Mouse (Mus musculus): ENCODE data around the gene Ssc4d. TPM values are rescaled to one million over a fixed set of nuclear protein-coding genes. Genes with fewer than 3 reads are reported as not detected.
A peak's percentile ranks its signal among the peaks of the same experiment; 100 is the strongest.

The Ssc4d gene
- polyA plus RNA-seq, 1 experiment from 2014 or later: 1.4 TPM

- Histone ChIP-seq H3K9ac (replicated peaks; ENCODE audit: low read length) (no peak overlapping the region), H3K36me3 (ENCODE audit: control insufficient read depth, insufficient read depth, low read length) (no peaks in the 10 kb centered on the region), H3K9me3 (ENCODE audit: control insufficient read depth, low read length) (no peaks in the 10 kb centered on the region), H3K4me1 (ENCODE audit: control insufficient read depth, insufficient read depth, low read length) (peaks cover under 1% of the 10 kb centered on the region; the same call in 1 of the 2 replicates), H3K27ac (replicated peaks; ENCODE audit: low read depth, low read length) (no peak overlapping the region), H3K27me3 (ENCODE audit: control insufficient read depth, insufficient read depth, low read length) (no peaks in the 10 kb centered on the region), H3K4me3 (replicated peaks; ENCODE audit: low read depth, low read length) (no peak overlapping the region), H3K4me2 (ENCODE audit: low read length) (no peak overlapping the region)
- 56% methylated on average over 5 of the region's 5 CpGs for WGBS
- ATAC-seq (ENCODE audit: low FRiP score, low TSS enrichment) (no peak), DNase-seq (no peak)
Measured at GRCm38 (mm10) chr5:135940587-135940986, 33.7 kb downstream of the Ssc4d start.

GRCm38 (mm10) chr5:135935641-135936190, 38.6 kb downstream of the Ssc4d start:
- H3K9me3 ChIP-seq (ENCODE audit: control insufficient read depth, low read length): no peaks in the 10 kb centered on the region
- peaks cover 24% of the 10 kb centered on the region for H3K4me1 ChIP-seq (ENCODE audit: control insufficient read depth, insufficient read depth, low read length)
- H3K9ac ChIP-seq (replicated peaks; ENCODE audit: low read length): no peak overlapping the region
- WGBS: 85% methylated on average over 6 of the region's 6 CpGs
- H3K36me3 ChIP-seq (ENCODE audit: control insufficient read depth, insufficient read depth, low read length): peaks cover 17% of the 10 kb centered on the region
- H3K4me3 ChIP-seq (replicated peaks; ENCODE audit: low read depth, low read length): no peak overlapping the region
- ATAC-seq (ENCODE audit: low FRiP score, low TSS enrichment) (no peak), DNase-seq (no peak)
- peak overlapping the region; percentile 97 for H3K27ac ChIP-seq (replicated peaks; ENCODE audit: low read depth, low read length)
- H3K4me2 ChIP-seq (ENCODE audit: low read length): no peak overlapping the region
- H3K27me3 ChIP-seq (ENCODE audit: control insufficient read depth, insufficient read depth, low read length): no peaks in the 10 kb centered on the region

- peak overlapping the region; percentile 75 for H3K4me2 ChIP-seq (ENCODE audit: low read length)
- H3K9me3 ChIP-seq (ENCODE audit: control insufficient read depth, low read length): no peaks in the 10 kb centered on the region
- H3K27me3 ChIP-seq (ENCODE audit: control insufficient read depth, insufficient read depth, low read length): no peaks in the 10 kb centered on the region
- 56% methylated on average over 7 of the region's 7 CpGs for WGBS
- DNase-seq (no peak), ATAC-seq (ENCODE audit: low FRiP score, low TSS enrichment) (no peak; the same call in 1 of the 2 replicates)
- peak overlapping the region; percentile 97 for H3K27ac ChIP-seq (replicated peaks; ENCODE audit: low read depth, low read length)
- H3K4me3 ChIP-seq (replicated peaks; ENCODE audit: low read depth, low read length): peak overlapping the region; percentile 86
- peaks cover 25% of the 10 kb centered on the region for H3K4me1 ChIP-seq (ENCODE audit: control insufficient read depth, insufficient read depth, low read length)
- H3K9ac ChIP-seq (replicated peaks; ENCODE audit: low read length): peak overlapping the region; percentile 95
- H3K36me3 ChIP-seq (ENCODE audit: control insufficient read depth, insufficient read depth, low read length): peaks cover 23% of the 10 kb centered on the region
Measured at GRCm38 (mm10) chr5:135935176-135935523, 39.2 kb downstream of the Ssc4d start.

- peak within 1 kb of the TSS; percentile 95 for H3K9ac ChIP-seq (replicated peaks; ENCODE audit: low read length)
- DNase-seq (peak; percentile 98), ATAC-seq (ENCODE audit: low FRiP score, low TSS enrichment) (peak; percentile 94)
- no peaks in the 10 kb centered on the region for H3K9me3 ChIP-seq (ENCODE audit: control insufficient read depth, low read length)
- peak within 1 kb of the TSS; percentile 97 for H3K27ac ChIP-seq (replicated peaks; ENCODE audit: low read depth, low read length)
- H3K4me1 ChIP-seq (ENCODE audit: control insufficient read depth, insufficient read depth, low read length): peaks cover 25% of the 10 kb centered on the region
- peaks cover 28% of the 10 kb centered on the region for H3K36me3 ChIP-seq (ENCODE audit: control insufficient read depth, insufficient read depth, low read length)
- H3K4me2 ChIP-seq (ENCODE audit: low read length): peak within 1 kb of the TSS; percentile 75
- H3K4me3 ChIP-seq (replicated peaks; ENCODE audit: low read depth, low read length): peak within 1 kb of the TSS; percentile 86
- H3K27me3 ChIP-seq (ENCODE audit: control insufficient read depth, insufficient read depth, low read length): no peaks in the 10 kb centered on the region
- WGBS: under 1% methylated on average over 48 of the region's 48 CpGs
Measured at GRCm38 (mm10) chr5:135934481-135935175, 39.7 kb downstream of the Ssc4d start, which contains the start of gene Ywhag. Ywhag (minus strand) TSS chr5:135934616.

- DNase-seq: peak; percentile 84
- Histone ChIP-seq H3K27ac (replicated peaks; ENCODE audit: low read depth, low read length) (peak overlapping the region; percentile 97), H3K9me3 (ENCODE audit: control insufficient read depth, low read length) (no peaks in the 10 kb centered on the region), H3K4me3 (replicated peaks; ENCODE audit: low read depth, low read length) (peak overlapping the region; percentile 86), H3K27me3 (ENCODE audit: control insufficient read depth, insufficient read depth, low read length) (no peaks in the 10 kb centered on the region), H3K4me2 (ENCODE audit: low read length) (peak overlapping the region; percentile 75), H3K4me1 (ENCODE audit: control insufficient read depth, insufficient read depth, low read length) (peaks cover 25% of the 10 kb centered on the region), H3K36me3 (ENCODE audit: control insufficient read depth, insufficient read depth, low read length) (peaks cover 34% of the 10 kb centered on the region), H3K9ac (replicated peaks; ENCODE audit: low read length) (peak overlapping the region; percentile 95)
- ATAC-seq (ENCODE audit: low FRiP score, low TSS enrichment): peak; percentile 80
- under 1% methylated on average over 35 of the region's 35 CpGs for WGBS
Measured at GRCm38 (mm10) chr5:135933900-135934441, 40.4 kb downstream of the Ssc4d start.

GRCm38 (mm10) chr5:135933222-135933899, 41.0 kb downstream of the Ssc4d start:
- H3K9me3 ChIP-seq (ENCODE audit: control insufficient read depth, low read length): no peaks in the 10 kb centered on the region
- peak overlapping the region; percentile 95 for H3K9ac ChIP-seq (replicated peaks; ENCODE audit: low read length)
- peak overlapping the region; percentile 75 for H3K4me2 ChIP-seq (ENCODE audit: low read length)
- ATAC-seq (ENCODE audit: low FRiP score, low TSS enrichment): no peak
- peaks cover 25% of the 10 kb centered on the region for H3K4me1 ChIP-seq (ENCODE audit: control insufficient read depth, insufficient read depth, low read length)
- DNase-seq: peak; percentile 67
- H3K36me3 ChIP-seq (ENCODE audit: control insufficient read depth, insufficient read depth, low read length): peaks cover 36% of the 10 kb centered on the region
- no peaks in the 10 kb centered on the region for H3K27me3 ChIP-seq (ENCODE audit: control insufficient read depth, insufficient read depth, low read length)
- 11% methylated on average over 12 of the region's 12 CpGs for WGBS
- peak overlapping the region; percentile 86 for H3K4me3 ChIP-seq (replicated peaks; ENCODE audit: low read depth, low read length)
- H3K27ac ChIP-seq (replicated peaks; ENCODE audit: low read depth, low read length): peak overlapping the region; percentile 97

- Histone ChIP-seq H3K36me3 (ENCODE audit: control insufficient read depth, insufficient read depth, low read length) (peaks cover 43% of the 10 kb centered on the region), H3K27ac (replicated peaks; ENCODE audit: low read depth, low read length) (no peak overlapping the region), H3K4me2 (ENCODE audit: low read length) (peak overlapping the region; percentile 75), H3K9ac (replicated peaks; ENCODE audit: low read length) (peak overlapping the region; percentile 95), H3K27me3 (ENCODE audit: control insufficient read depth, insufficient read depth, low read length) (no peaks in the 10 kb centered on the region), H3K9me3 (ENCODE audit: control insufficient read depth, low read length) (no peaks in the 10 kb centered on the region), H3K4me3 (replicated peaks; ENCODE audit: low read depth, low read length) (peak overlapping the region; percentile 86), H3K4me1 (ENCODE audit: control insufficient read depth, insufficient read depth, low read length) (peaks cover 25% of the 10 kb centered on the region)
- 52% methylated on average over 2 of the region's 2 CpGs for WGBS
- ATAC-seq (ENCODE audit: low FRiP score, low TSS enrichment) (no peak), DNase-seq (peak; percentile 65)
Measured at GRCm38 (mm10) chr5:135932359-135932758, 42.0 kb downstream of the Ssc4d start.

GRCm38 (mm10) chr5:135931526-135931925, 42.8 kb downstream of the Ssc4d start:
- WGBS: 93% methylated on average over 9 of the region's 9 CpGs

More at GRCm38 (mm10) chr5:135931526-135931925, 42.8 kb downstream of the Ssc4d start:
- ATAC-seq (ENCODE audit: low FRiP score, low TSS enrichment) (no peak), DNase-seq (no peak)
- H3K4me3 ChIP-seq (replicated peaks; ENCODE audit: low read depth, low read length): peak overlapping the region; percentile 86
- H3K27ac ChIP-seq (replicated peaks; ENCODE audit: low read depth, low read length): no peak overlapping the region
- no peaks in the 10 kb centered on the region for H3K9me3 ChIP-seq (ENCODE audit: control insufficient read depth, low read length)
- H3K27me3 ChIP-seq (ENCODE audit: control insufficient read depth, insufficient read depth, low read length): no peaks in the 10 kb centered on the region
- peaks cover 26% of the 10 kb centered on the region for H3K4me1 ChIP-seq (ENCODE audit: control insufficient read depth, insufficient read depth, low read length)
- H3K36me3 ChIP-seq (ENCODE audit: control insufficient read depth, insufficient read depth, low read length): peaks cover 52% of the 10 kb centered on the region
- H3K9ac ChIP-seq (replicated peaks; ENCODE audit: low read length): peak overlapping the region; percentile 26; the same call in 1 of the 2 replicates
- peak overlapping the region; percentile 75 for H3K4me2 ChIP-seq (ENCODE audit: low read length)
